Mouse (Mus musculus) monocyte, adult 5-6 weeks (primary cell): ENCODE measurements around the gene Trmt61a. TPM values are rescaled to one million over a fixed set of nuclear protein-coding genes. Genes with fewer than 3 reads are reported as not detected.
A peak's percentile ranks its signal among the peaks of the same experiment; 100 is the strongest.
"Not testable (repeated sequence)": the region's sequence is repeated elsewhere in the genome, so short reads cannot be mapped to it uniquely, and the experiment has no call there.

Experiments used
- ATAC-seq: fragments of 153-309, 156-312 bp; replicated peaks from 2 replicates; pipeline ENCODE4 v1.8.0; 2017; ENCODE audit warnings: mild to moderate bottlenecking; ENCODE audit not compliant: low TSS enrichment, insufficient number of reproducible peaks, severe bottlenecking, poor library complexity, low FRiP score
- total RNA-seq: library from RNA; stranded (forward); fragments of 200-1000, 200-491, 200-594 nt; gene quantifications from 3 replicates; pipeline ENCODE4 v1.2.3, GENCODE M21; 2017

Gene Trmt61a
- total RNA-seq = 2.2 to 2.7 TPM (median 2.5 TPM) in 3 replicates

DNA sequence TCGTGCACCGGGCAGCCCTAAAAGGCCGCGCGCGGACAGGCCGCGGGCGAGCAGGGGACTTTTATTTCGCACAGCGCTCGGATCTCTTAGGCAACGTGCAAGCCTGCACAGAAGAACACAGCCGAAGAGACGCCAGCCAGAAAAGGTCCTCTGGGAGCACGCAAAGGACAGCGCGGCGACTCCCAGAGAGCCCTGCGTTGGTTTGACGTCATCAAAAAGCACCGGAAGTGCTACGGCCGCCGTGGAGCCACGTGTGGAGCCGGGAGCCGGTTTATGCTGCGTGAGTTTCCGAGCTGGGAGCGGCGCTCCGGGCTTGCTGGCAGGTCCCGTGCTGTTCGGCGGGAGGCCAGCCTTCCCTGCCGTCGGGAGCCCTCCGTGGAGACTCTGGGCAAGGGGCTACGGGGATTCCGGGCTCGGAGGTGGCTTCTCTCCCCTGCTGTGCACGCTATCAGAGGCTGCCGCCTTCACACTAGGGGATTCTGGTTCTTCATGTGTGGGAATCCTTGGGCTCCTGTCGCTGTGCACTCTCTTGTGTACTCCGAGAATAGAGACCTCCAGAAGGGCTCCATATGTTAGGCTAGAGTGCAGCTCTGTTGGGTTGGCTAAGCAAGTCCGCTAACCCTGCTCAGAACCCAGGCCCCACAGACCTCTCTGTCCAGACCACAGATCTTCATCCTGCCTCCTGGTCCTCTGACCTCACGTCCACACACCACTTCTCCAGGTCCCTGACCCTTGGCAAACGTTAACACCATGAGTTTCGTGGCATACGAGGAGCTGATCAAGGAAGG, at the start of gene Trmt61a:
TSS of gene Trmt61a (plus strand) at position 224 of the 788 bp plus-strand sequence.
- ATAC-seq = peak; percentile 90

DNA sequence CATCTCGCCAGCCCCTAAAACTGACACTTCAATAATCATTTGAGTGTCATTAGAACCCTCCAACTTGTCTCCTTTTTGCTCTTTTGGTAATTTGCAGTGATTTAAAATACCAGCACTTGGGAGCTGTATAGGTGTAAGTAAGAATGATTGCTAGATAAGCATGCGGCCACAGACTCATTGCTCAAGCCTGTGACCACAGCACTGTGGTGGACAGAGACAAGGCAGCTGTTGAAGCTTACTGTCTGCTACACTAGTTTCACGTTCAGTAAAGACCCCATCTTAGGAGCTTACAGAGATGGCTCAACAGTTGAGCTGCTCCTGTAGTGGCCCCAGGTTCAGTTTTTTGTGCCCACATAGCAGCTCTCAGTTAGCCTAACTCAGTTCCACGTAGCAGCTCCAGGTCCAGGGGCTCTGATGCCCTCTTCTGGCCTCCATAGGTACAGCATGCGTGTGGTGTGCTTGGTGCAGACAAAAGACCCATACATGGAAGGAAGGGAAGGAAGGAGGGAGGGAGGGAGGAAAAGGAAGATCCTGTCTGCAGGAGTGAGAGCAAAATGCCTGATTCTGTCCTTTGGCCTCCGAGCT, 29.8 kb upstream of the Trmt61a start:
- peak; percentile 69 for ATAC-seq

GRCm38 (mm10) chr12:111652953-111653352, 25.0 kb upstream of the Trmt61a start:
- ATAC-seq = no peak

DNA sequence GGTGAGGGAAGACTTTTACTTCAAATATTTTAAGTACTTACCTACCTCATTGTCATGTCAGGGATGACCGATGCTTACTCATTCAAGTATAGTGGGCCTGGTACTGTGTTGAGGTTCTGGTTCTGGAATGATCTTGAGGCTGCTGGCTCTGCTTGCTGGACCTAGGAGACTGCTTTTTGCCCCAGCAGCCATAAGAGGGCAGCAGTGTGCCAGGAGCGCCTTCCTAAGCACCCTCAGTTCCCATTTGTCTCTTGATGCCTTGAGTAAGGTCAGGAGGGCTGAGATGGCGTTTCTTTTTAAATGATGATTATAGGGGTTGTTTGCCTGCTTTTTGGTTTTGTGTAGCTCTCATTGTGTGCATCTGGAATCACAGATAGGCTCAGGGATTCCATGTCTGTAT, 24.5 kb upstream of the Trmt61a start:
- ATAC-seq = peak; percentile 80

DNA sequence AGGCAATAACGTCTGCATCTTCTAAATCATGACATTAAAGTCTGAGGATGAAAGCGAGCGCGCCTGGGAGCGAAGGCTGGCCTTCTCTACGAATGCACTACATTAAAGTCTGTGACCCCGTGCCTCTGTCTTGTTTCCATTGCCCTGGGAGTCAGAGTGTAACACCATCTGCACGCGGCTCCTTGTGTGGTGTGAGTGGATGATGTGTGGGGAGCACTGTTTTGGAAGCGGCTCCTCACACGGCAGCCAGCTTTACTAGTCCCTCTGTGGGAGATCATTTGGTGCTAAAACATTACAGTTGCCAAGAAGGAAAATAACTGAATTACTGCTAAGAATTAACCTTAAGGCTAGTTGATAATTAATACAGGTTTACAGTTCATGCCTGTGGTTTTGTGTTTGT, 22.2 kb upstream of the Trmt61a start:
- no peak for ATAC-seq

DNA sequence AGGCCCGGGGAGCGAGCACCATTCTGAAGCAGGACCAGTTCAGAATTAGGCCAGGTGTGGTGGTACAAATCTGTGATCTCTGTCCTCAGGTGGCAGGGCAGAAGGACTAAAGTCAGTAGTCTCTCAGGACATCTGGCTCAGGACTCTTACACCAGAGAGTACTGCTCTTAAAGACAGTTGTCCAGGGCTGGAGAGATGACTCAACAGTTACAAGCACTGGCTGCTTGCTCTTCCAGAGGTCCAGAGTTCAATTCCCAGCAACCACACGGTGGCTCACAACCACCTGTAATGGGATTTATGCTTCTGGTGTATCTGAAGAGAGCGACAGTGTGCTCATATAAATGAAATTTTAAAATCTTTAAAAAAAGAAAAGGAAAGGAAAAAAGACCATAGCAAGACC, 18.6 kb upstream of the Trmt61a start:
- ATAC-seq = no peak

- ATAC-seq = no peak
Measured at GRCm38 (mm10) chr12:111660628-111661027, 17.3 kb upstream of the Trmt61a start.

DNA sequence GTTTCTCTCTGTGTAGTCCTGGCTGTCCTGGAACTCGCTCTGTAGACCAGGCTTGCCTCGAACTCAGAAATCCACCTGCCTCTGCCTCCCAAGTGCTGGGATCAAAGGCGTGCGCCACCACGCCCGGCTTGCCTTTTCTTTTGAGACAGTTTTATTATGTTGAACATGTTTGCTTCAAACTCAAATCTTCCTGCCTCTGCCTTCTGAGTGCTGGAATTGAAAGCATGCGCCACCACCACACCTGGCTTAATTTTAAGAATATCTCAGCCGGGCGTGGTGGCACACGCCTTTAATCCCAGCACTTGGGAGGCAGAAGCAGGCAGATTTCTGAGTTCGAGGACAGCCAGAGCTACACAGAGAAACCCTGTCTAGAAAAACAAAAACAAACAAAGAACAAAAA, 16.4 kb upstream of the Trmt61a start:
- not testable (repeated sequence) for ATAC-seq

GRCm38 (mm10) chr12:111663228-111664143, 14.4 kb upstream of the Trmt61a start:
- no peak for ATAC-seq

DNA sequence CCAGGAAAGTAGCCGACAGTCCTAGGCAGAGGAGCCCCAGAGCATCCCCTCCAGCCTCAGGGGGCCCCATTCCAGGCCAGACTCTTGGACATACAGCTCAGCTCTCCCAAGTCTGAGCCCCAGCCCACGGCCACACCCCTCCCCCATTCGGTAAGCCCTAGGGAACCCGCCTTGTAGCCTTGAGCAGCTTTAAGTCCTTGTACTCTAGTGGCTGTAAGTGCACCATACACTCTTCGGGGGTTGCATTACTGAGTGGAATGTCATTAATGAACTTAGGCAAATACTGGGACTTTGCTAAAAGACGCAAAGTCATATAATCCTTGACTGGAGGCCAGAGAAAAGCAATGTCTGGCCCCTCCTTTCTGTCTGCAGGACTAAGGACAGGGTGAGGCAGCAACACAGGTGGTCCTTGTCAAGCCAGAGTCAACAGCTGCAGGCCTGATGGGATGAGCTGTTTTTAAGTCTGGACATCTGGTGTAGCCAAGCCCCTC, 13.7 kb upstream of the Trmt61a start:
- ATAC-seq = no peak

DNA sequence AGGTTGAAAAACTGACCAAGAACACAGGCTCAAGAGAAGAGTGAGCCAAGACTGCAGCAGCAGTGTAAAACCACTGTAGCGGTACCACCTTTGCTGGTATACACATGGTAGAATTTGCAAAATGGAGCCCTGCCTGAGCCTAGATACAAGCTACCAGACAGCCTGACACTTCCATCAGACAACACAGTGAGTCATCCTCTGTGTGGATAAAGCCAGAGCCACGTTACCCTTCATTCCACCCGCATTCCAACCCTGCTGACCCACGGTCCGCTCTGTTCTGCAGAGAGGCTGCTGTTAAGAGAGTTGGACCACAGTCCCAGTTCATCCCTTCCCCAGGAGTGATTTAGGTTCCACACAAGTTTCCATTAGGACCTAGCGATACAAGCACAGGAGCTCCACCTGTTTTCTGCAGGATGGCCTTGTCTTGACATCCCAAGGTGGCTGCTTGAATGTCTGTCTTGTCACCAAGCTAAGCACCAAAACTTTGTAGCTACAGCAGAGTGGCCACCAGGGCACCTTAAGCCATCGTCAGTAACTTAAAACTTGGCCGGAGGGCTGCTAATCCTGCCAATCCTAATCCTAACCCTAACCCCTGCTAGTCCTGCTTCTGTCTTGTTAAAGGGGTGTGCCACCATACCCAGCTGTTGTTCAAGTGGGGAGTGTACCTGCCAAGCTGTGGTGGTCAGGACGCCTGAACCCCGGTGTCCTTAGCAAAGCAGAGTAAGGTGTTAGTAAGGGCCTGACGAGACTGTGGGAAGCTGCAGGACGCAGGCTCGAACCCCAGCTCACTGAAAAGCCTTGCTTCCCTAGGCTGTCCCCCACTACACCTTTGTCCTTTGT, 12.6 kb upstream of the Trmt61a start:
- no peak for ATAC-seq

DNA sequence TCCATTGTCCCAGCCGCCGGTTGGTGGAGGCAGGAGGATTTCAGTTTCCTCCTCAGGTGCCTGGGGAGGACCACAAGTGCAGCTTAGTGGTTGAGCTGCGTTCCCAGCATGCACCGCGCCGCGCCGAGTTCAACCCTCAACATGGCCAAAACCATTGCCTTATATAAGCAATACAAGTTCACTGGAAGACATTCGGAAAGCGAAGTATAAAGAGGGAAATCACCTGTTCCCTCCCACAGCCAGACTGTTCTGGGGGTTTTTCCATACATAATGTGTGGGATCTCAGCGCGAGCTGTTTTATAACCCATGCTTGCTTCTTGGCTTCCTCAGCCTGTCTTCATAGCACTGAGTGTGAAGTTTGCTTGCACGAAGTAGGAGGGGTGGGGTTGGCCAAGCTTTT, 11.5 kb upstream of the Trmt61a start:
- no peak for ATAC-seq

- ATAC-seq = no peak
Measured at GRCm38 (mm10) chr12:111667421-111667820, 10.5 kb upstream of the Trmt61a start.

- peak; percentile 70 for ATAC-seq
Measured at GRCm38 (mm10) chr12:111668457-111668912, 9.4 kb upstream of the Trmt61a start.

- ATAC-seq = peak; percentile 8; the same call in 1 of the 2 replicates
Measured at GRCm38 (mm10) chr12:111669000-111669788, 8.7 kb upstream of the Trmt61a start.

- ATAC-seq = no peak
Measured at GRCm38 (mm10) chr12:111669961-111670360, 7.9 kb upstream of the Trmt61a start.

DNA sequence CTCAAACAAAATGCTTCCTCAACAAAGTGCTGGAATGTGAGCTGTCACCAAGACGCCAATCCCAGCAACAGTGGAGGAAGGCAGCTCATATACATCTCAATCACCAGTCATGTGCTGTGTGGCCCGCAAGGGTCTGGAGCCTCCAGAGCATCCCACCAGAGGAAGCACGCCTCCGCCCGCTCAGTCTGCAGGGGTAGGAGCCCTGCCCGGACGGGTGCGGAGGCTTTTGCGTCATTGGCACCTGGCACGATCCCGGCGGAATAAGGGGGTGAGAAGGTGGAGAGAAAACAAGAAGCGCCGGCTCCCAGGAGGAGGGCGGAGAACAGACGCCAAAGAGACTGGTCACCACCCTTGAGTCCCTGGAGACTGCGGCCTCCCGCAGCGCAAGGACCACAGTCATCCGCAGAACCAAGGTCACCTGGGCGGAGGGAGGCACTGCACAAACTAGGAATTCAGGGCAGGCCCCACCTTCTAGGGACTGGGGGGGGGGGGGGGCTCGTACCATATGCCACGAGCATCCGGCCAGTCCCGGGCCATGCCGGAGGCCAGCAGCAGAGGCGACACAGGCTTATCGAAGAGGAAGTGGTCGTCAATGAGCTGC, 7.4 kb upstream of the Trmt61a start:
- no peak for ATAC-seq
